Mouse (Mus musculus) midbrain, embryonic 15.5 days (tissue): ENCODE measurements around the gene Pgm3. TPM values are rescaled to one million over a fixed set of nuclear protein-coding genes. Genes with fewer than 3 reads are reported as not detected.
A peak's percentile ranks its signal among the peaks of the same experiment; 100 is the strongest.
"Not testable (repeated sequence)": the region's sequence is repeated elsewhere in the genome, so short reads cannot be mapped to it uniquely, and the experiment has no call there.

Experiments used
- ATAC-seq: fragments of 200-750 bp; cut with Nextera tagmentation; replicated peaks from 2 replicates; pipeline ENCODE4 v1.8.0; 2017; ENCODE audit warnings: moderate TSS enrichment
- H3K27ac ChIP-seq: fragments of 300-500 bp; sonication (generic); 2 replicates; pipeline ENCODE4 v1.5.1; 2015; ENCODE audit warnings: mild to moderate bottlenecking, inconsistent platforms
- H3K27me3 ChIP-seq: fragments of 300-500 bp; sonication (generic); replicated peaks from 2 replicates; pipeline ENCODE4 v1.6.1; 2015; ENCODE audit warnings: inconsistent platforms
- H3K36me3 ChIP-seq: fragments of 300-500 bp; sonication (generic); replicated peaks from 2 replicates; pipeline ENCODE4 v1.6.1; 2015; ENCODE audit warnings: inconsistent platforms
- H3K4me1 ChIP-seq: fragments of 300-500 bp; sonication (generic); 2 replicates; pipeline ENCODE4 v1.6.1; 2015; ENCODE audit warnings: inconsistent platforms
- H3K4me2 ChIP-seq: fragments of 300-500 bp; sonication (generic); 2 replicates; pipeline ENCODE4 v1.6.1; 2015; ENCODE audit warnings: inconsistent platforms, mild to moderate bottlenecking, moderate library complexity
- H3K4me3 ChIP-seq: fragments of 300-500 bp; sonication (generic); 2 replicates; pipeline ENCODE4 v1.5.1; 2015; ENCODE audit warnings: mild to moderate bottlenecking, inconsistent platforms
- H3K9ac ChIP-seq: fragments of 300-500 bp; sonication (generic); 2 replicates; pipeline ENCODE4 v1.6.1; 2015; ENCODE audit warnings: mild to moderate bottlenecking, inconsistent platforms
- H3K9me3 ChIP-seq: fragments of 300-500 bp; sonication (generic); 2 replicates; pipeline ENCODE4 v1.6.1; 2016; ENCODE audit warnings: inconsistent platforms
- WGBS: fragments of 180-500 bp; shearing (Covaris S2); methylation state at CpG from one replicate; pipeline ENCODE4 v1.1.7; 2015; ENCODE audit warnings: mixed read lengths; 5-methylcytosine and 5-hydroxymethylcytosine counted together
- polyA plus RNA-seq: library from polyadenylated mRNA; unstranded; fragments of >200 nt; fragmentation: Nextera tagmentation; extraction: Ambion mirVana; gene quantifications from 2 replicates; pipeline ENCODE4 v1.2.1, GENCODE M21; 2015

Pgm3 gene
- polyA plus RNA-seq: 32.5 and 36.1 TPM in 2 replicates

- Histone ChIP-seq H3K9me3 (no peaks in the 10 kb centered on the region), H3K9ac (peak within 1 kb of the TSS; percentile 78), H3K27ac (peak within 1 kb of the TSS; percentile 84), H3K27me3 (no peaks in the 10 kb centered on the region), H3K4me2 (peak within 1 kb of the TSS; percentile 99), H3K36me3 (peaks cover 18% of the 10 kb centered on the region; the same call in 1 of the 2 replicates), H3K4me3 (peak within 1 kb of the TSS; percentile 86), H3K4me1 (peaks cover 19% of the 10 kb centered on the region)
- peak; percentile 99 for ATAC-seq
- WGBS: 0% methylated on average over 59 of the region's 59 CpGs
Measured at GRCm38 (mm10) chr9:86571540-86572135, at the start of gene Pgm3, which contains the start of gene Rwdd2a. Gene Pgm3 (minus strand): TSS chr9:86571842. Gene Rwdd2a (plus strand): TSS chr9:86571991.

GRCm38 (mm10) chr9:86619341-86620139 lies 47.9 kb upstream of the Pgm3 start:
- no peak overlapping the region for H3K4me2 ChIP-seq
- WGBS: 59% methylated on average over 10 of the region's 10 CpGs
- H3K4me3 ChIP-seq: no peak overlapping the region
- ATAC-seq: no peak
- peaks cover 3% of the 10 kb centered on the region; the same call in 1 of the 2 replicates for H3K4me1 ChIP-seq
- no peaks in the 10 kb centered on the region for H3K27me3 ChIP-seq
- H3K27ac ChIP-seq: no peak overlapping the region
- no peaks in the 10 kb centered on the region for H3K9me3 ChIP-seq
- H3K36me3 ChIP-seq: no peaks in the 10 kb centered on the region
- no peak overlapping the region for H3K9ac ChIP-seq

DNA sequence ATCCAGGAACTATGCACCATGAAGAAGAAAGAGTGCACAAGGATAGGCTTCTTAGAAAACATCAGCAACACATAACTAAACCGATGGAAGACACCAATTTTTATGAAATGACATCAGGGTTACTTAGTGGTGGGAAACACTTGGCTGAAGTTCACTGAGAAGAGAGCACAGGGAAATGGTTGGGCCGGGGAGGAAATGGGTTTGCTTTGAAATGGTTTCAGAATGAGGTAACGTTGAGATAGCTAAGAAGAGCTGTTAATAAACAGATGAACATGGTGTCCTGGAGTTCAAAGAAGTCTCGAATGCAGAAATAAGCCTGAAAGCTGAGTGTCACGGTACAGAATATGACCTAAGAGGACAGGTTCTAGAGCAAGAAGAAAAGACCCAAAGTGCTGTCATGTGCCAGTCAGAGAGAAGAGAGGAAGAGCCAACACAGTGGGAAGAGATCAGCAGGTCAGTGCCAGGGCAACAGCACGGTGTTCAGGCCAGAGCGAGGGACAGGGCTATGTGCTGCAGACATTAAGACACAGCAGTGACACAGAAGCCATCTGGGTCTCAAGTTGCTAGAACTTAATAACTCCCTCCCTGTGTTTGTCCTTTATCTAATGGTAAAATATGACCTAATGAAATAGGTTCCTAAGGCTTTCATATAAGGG lies 46.3 kb upstream of the Pgm3 start:
- no peak for ATAC-seq
- no peak overlapping the region for H3K27ac ChIP-seq
- WGBS: 79% methylated on average over 7 of the region's 7 CpGs
- H3K4me3 ChIP-seq: no peak overlapping the region
- peaks cover 3% of the 10 kb centered on the region; the same call in 1 of the 2 replicates for H3K4me1 ChIP-seq
- H3K36me3 ChIP-seq: no peaks in the 10 kb centered on the region
- no peaks in the 10 kb centered on the region for H3K9me3 ChIP-seq
- H3K4me2 ChIP-seq: no peak overlapping the region
- no peaks in the 10 kb centered on the region for H3K27me3 ChIP-seq
- no peak overlapping the region for H3K9ac ChIP-seq

DNA sequence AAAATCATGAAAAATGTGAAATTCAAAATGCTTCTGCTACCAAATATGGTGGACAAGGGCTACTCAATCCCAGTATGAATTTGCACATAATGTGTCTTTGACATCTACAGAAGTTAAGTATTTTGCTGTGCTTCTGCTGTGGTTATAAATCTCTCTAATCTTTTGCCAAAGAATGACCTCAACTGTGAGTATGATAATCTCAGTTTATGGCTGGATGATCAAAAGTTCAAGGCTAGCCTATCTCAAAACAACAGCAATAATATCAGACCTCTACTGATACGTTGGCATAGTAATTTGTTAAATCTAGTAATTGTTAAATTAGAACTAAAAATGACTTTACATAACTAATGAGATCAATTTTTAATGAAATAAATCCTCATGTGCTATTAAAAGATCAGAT lies 44.1 kb upstream of the Pgm3 start:
- Histone ChIP-seq H3K27me3 (no peaks in the 10 kb centered on the region), H3K27ac (no peak overlapping the region), H3K4me1 (peaks cover 3% of the 10 kb centered on the region; the same call in 1 of the 2 replicates), H3K4me3 (no peak overlapping the region), H3K36me3 (peaks cover 3% of the 10 kb centered on the region; the same call in 1 of the 2 replicates), H3K9me3 (no peaks in the 10 kb centered on the region), H3K4me2 (no peak overlapping the region), H3K9ac (no peak overlapping the region)
- ATAC-seq: no peak
- WGBS: 64% methylated on average over 1 of the region's 1 CpGs

DNA sequence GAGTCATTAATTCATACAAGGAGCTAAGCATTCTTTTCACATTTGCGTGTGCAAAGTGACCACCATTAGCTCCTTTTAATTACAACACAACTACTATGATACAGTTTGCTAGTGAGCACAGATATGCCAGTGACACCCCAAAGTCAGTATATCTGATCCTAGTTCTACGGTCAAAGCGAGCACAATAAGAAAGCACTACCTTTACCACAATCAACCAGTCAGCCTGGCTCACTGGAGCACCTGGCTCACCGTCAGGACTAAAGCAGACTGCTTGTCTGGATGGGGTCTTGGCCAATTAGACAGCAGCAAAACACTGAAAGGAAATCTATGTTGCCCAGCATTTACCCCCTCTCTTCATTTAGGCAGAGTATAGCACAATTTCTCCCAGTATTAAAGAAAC lies 40.4 kb upstream of the Pgm3 start:
- Histone ChIP-seq H3K27me3 (no peaks in the 10 kb centered on the region), H3K4me2 (no peak overlapping the region), H3K9me3 (no peaks in the 10 kb centered on the region), H3K4me3 (no peak overlapping the region), H3K27ac (no peak overlapping the region), H3K4me1 (no peaks in the 10 kb centered on the region), H3K9ac (no peak overlapping the region), H3K36me3 (peaks cover 3% of the 10 kb centered on the region; the same call in 1 of the 2 replicates)
- WGBS: 91% methylated on average over 4 of the region's 4 CpGs
- ATAC-seq: no peak

DNA sequence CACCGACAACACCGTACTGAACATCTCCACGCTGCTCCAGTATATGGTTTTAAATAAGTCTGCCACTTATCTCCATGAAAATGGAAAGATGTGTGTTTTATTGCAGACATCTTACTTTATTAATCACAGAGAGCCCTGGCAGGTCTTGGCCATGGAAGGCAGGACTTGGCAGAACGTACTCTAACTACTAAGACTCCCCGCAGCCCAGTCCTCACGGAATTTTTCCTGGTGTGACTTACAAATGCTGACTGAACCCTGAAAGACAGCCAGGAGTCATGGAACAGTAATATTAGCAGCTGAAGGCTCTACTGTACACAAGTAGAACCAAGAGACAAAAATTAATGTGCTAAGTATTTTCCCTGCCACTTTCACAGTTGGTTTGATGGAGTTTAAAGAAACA lies 34.1 kb upstream of the Pgm3 start:
- H3K9ac ChIP-seq: no peak overlapping the region
- no peaks in the 10 kb centered on the region for H3K9me3 ChIP-seq
- H3K27ac ChIP-seq: no peak overlapping the region
- no peak for ATAC-seq
- no peak overlapping the region for H3K4me3 ChIP-seq
- H3K4me2 ChIP-seq: no peak overlapping the region
- no peaks in the 10 kb centered on the region for H3K36me3 ChIP-seq
- H3K27me3 ChIP-seq: no peaks in the 10 kb centered on the region
- WGBS: 90% methylated on average over 6 of the region's 6 CpGs
- H3K4me1 ChIP-seq: no peaks in the 10 kb centered on the region

DNA sequence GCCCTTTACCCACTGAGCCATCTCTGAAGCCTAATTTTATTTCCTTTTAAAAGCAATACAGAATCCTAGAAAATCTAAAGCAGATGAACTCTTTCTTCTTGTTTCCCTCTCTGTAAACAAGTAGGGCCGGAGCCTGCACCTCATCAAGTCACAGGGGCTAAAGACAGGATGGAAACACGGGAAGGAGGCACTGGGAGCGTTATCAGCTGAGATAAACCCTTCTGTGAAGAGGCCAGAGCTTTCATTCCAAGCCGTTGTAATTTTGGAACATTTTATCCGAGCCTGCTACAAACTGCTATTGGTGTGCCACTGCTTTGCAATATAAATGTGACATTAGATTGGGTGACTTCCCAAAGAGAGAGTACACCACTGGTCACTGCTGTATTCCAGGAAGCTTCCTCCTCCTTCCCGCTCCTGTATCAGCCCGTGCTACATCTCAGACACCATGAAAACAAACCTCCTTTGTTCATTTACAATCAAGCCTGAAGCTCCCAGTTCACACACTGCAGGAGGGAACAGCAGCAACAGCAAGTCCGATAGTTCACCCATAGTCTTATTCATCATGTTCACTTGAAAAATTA lies 28.2 kb upstream of the Pgm3 start:
- Histone ChIP-seq H3K4me2 (no peak overlapping the region), H3K9ac (no peak overlapping the region), H3K27ac (no peak overlapping the region), H3K4me1 (no peaks in the 10 kb centered on the region), H3K9me3 (no peaks in the 10 kb centered on the region), H3K4me3 (no peak overlapping the region), H3K36me3 (no peaks in the 10 kb centered on the region), H3K27me3 (no peaks in the 10 kb centered on the region)
- no peak for ATAC-seq
- 62% methylated on average over 8 of the region's 8 CpGs for WGBS

GRCm38 (mm10) chr9:86596983-86597382 lies 25.3 kb upstream of the Pgm3 start:
- H3K27ac ChIP-seq, H3K9ac ChIP-seq, H3K9me3 ChIP-seq, H3K36me3 ChIP-seq, ATAC-seq, H3K4me3 ChIP-seq, H3K4me1 ChIP-seq, H3K4me2 ChIP-seq, H3K27me3 ChIP-seq: not testable (repeated sequence)

DNA sequence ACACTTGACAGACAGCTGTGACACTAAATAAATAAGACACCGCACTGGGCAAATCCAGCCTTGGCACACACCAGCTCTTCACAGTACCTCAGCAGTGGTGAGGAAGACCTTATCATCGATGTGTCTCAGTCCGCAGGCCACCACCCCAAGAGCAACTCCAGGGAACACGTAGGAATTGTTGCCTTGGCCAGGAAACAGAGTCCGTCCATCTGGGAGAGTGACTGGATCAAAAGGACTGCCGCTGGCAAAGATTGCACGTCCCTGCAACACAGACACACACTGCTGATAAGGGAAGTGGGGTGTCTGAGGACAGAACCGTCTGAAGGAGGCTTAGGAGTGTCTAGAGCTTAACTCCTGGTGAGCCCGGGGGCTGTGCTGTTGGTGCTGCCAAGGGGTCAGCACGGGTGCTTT lies 22.7 kb upstream of the Pgm3 start:
- H3K9ac ChIP-seq, H3K27me3 ChIP-seq, H3K4me2 ChIP-seq, ATAC-seq, H3K9me3 ChIP-seq, H3K36me3 ChIP-seq, H3K4me3 ChIP-seq, H3K4me1 ChIP-seq, H3K27ac ChIP-seq: not testable (repeated sequence)
- 68% methylated on average over 10 of the region's 10 CpGs for WGBS

GRCm38 (mm10) chr9:86592676-86593668 lies 21.3 kb upstream of the Pgm3 start:
- H3K36me3 ChIP-seq: no peaks in the 10 kb centered on the region
- 69% methylated on average over 19 of the region's 19 CpGs for WGBS
- no peaks in the 10 kb centered on the region for H3K27me3 ChIP-seq
- H3K4me3 ChIP-seq: no peak overlapping the region
- no peak overlapping the region for H3K27ac ChIP-seq
- no peaks in the 10 kb centered on the region for H3K9me3 ChIP-seq
- no peak overlapping the region for H3K9ac ChIP-seq
- ATAC-seq: peak; percentile 60
- no peaks in the 10 kb centered on the region for H3K4me1 ChIP-seq
- H3K4me2 ChIP-seq: no peak overlapping the region

DNA sequence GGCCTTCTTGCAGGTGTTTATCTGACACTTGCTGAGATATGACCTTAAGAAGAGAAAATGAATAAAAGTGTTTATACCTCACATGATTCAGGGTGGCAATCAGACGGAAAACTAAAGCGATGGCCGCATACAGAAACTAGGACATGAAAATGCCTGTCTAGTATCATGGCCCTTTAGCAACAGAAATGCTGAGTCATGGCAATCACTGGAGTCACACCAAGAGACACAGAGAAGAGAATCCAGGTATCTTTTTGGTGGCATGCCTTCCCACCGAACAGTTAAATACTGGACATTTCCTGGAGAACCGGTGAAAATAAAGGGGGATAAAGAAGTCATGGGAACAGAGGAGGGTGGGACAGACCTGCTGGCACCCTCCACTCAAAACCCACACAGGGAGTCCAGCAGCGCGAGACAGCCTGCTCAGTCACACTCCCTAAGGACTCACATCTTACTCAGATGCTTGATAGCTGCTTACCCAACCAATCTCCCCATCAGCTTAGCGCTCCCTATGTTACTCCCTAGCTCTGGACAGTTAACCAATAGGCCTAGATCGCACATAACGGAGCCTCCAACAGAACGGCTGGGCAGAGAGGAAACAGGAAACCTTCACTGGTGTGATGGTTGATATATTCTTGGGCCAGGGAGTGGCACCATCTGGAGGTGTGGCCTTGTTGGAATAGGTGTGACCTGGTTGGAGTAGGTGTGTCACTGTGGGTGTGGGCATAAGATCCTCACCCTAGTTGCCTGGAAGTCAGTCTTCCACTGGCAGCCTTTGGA lies 15.6 kb upstream of the Pgm3 start:
- H3K9ac ChIP-seq: no peak overlapping the region
- no peak overlapping the region for H3K27ac ChIP-seq
- WGBS: 90% methylated on average over 11 of the region's 11 CpGs
- no peak overlapping the region for H3K4me2 ChIP-seq
- H3K9me3 ChIP-seq: no peaks in the 10 kb centered on the region
- H3K4me3 ChIP-seq: no peak overlapping the region
- H3K36me3 ChIP-seq: no peaks in the 10 kb centered on the region
- no peak for ATAC-seq
- no peaks in the 10 kb centered on the region for H3K4me1 ChIP-seq
- no peaks in the 10 kb centered on the region for H3K27me3 ChIP-seq
